ENCODE assay signal across 8 mouse cellular contexts in the genomic region with DNA sequence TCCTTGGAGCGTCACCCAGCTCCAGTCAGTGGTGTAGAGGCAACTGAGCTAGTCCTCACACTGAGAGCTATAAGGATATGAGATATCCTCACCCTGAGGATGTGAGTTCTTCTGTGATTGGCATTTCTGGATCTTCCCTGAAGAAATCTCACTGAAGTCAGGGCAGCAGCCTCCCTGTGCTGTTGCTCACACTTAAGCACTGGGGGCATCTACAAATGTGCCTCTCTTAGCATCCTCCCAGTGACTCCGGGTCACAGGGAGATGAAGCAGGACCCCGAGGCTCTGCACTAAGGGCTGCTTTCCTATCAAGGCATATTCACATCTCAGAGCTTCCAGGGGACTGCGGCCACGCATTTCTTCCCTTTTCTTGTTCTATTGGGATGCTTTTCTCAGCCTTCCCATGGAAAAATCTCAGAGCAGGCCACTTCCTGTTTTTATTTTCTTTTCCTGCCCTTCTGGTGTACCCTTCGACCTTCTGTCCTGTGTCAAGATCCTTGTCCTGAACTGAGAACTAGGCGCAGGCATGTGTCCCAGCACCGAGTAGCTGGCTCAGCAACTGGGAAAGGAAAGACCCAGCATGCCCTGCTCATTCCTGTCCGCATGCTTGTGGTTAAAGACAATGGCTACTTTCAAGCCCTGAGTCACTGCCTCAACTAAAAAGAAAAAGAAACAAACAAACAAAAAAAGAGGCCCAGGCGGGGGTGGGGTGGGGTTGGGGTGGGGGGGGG.
DNase-seq lines count a peak whose midpoint lies in the region; ATAC-seq and TF ChIP-seq lines count a peak whose summit lies in the region.

No protein-coding gene starts in this region.

- no peak for TF ChIP-seq CTCF in layer of hippocampus, adult 2 months (conservative IDR thresholded peaks at IDR 0.05)

- H3K4me1 ChIP-seq in embryonic facial prominence, embryonic 12.5 days, result peaks cover 7% of the 10 kb centered on the region; the same call in 1 of the 2 replicates
- H3K4me1 ChIP-seq in hindbrain, embryonic 15.5 days (replicated peaks), result 0 out of 2 replicates have a peak, but pooled peaks cover 6% of the 10 kb centered on the region
- peaks cover 60% of the 10 kb centered on the region for H3K4me1 ChIP-seq in liver, embryonic 12.5 days

- WGBS in embryonic facial prominence, embryonic 12.5 days, result 32% methylated on average over 10 of the region's 10 CpGs
- 51% methylated on average over 10 of the region's 10 CpGs for WGBS in hindbrain, embryonic 15.5 days
- 49% methylated on average over 10 of the region's 10 CpGs for WGBS in liver, embryonic 12.5 days (ENCODE audit: insufficient replicate concordance)

- no peaks in the 10 kb centered on the region for H3K9me3 ChIP-seq in embryonic facial prominence, embryonic 12.5 days
- H3K9me3 ChIP-seq in hindbrain, embryonic 15.5 days, result no peaks in the 10 kb centered on the region
- H3K9me3 ChIP-seq in liver, embryonic 12.5 days (replicated peaks), result no peaks in the 10 kb centered on the region

- H3K27me3 ChIP-seq in embryonic facial prominence, embryonic 12.5 days, result no peaks in the 10 kb centered on the region
- no peaks in the 10 kb centered on the region for H3K27me3 ChIP-seq in hindbrain, embryonic 15.5 days
- H3K27me3 ChIP-seq in liver, embryonic 12.5 days (replicated peaks), result no peaks in the 10 kb centered on the region

- no peak for ATAC-seq in embryonic facial prominence, embryonic 12.5 days (ENCODE audit: insufficient number of reproducible peaks, insufficient read depth, low FRiP score, low TSS enrichment)
- ATAC-seq in hindbrain, embryonic 15.5 days (ENCODE audit: low FRiP score, low read depth), result no peak
- ATAC-seq in liver, embryonic 12.5 days, result no peak
- no peak for ATAC-seq in erythroid progenitor cell, adult 5-6 weeks (replicated peaks; ENCODE audit: low FRiP score, poor library complexity, severe bottlenecking)

- H3K27ac ChIP-seq in layer of hippocampus, adult 2 months, result peak overlapping the region; percentile 82
- H3K27ac ChIP-seq in embryonic facial prominence, embryonic 12.5 days, result peak overlapping the region; percentile 54
- H3K27ac ChIP-seq in hindbrain, embryonic 15.5 days (replicated peaks), result 0 out of 2 replicates have a peak overlapping the region, but pooled peaks have one; percentile 3
- peak overlapping the region; percentile 49 for H3K27ac ChIP-seq in liver, embryonic 12.5 days

- no peak overlapping the region for H3K4me3 ChIP-seq in layer of hippocampus, adult 2 months
- H3K4me3 ChIP-seq in embryonic facial prominence, embryonic 12.5 days, result no peak overlapping the region
- no peak overlapping the region for H3K4me3 ChIP-seq in hindbrain, embryonic 15.5 days
- H3K4me3 ChIP-seq in liver, embryonic 12.5 days, result no peak overlapping the region

- no peak for DNase-seq in layer of hippocampus, adult 2 months (ENCODE audit: low spot score in 2 of 2)
- no peak for DNase-seq in layer of hippocampus, postnatal 10 days (ENCODE audit: low spot score in 2 of 2)
- no peak for DNase-seq in cerebellum, postnatal 14 days
- DNase-seq in cerebellum, adult 18-20 months, result no peak

- no peak overlapping the region for H3K4me2 ChIP-seq in embryonic facial prominence, embryonic 12.5 days (replicated peaks)
- H3K4me2 ChIP-seq in hindbrain, embryonic 15.5 days, result no peak overlapping the region
- no peak overlapping the region for H3K4me2 ChIP-seq in liver, embryonic 12.5 days

- no peak overlapping the region for H3K9ac ChIP-seq in embryonic facial prominence, embryonic 12.5 days
- no peak overlapping the region for H3K9ac ChIP-seq in hindbrain, embryonic 15.5 days
- no peak overlapping the region for H3K9ac ChIP-seq in liver, embryonic 12.5 days

- H3K36me3 ChIP-seq in embryonic facial prominence, embryonic 12.5 days, result no peaks in the 10 kb centered on the region
- no peaks in the 10 kb centered on the region for H3K36me3 ChIP-seq in hindbrain, embryonic 15.5 days
- H3K36me3 ChIP-seq in liver, embryonic 12.5 days, result no peaks in the 10 kb centered on the region

Comparison
In these comparisons a context has a peak if more than half of its experiments do, and no peak if none do; other contexts are left out.
1. H3K27ac ChIP-seq: peak in every context shown above with its lines; median percentile 82 in layer of hippocampus, adult 2 months; 54 in embryonic facial prominence, embryonic 12.5 days; 49 in liver, embryonic 12.5 days; 3 in hindbrain, embryonic 15.5 days.